Mouse (Mus musculus): ENCODE measurements around the gene Phf2. TPM values are rescaled to one million over a fixed set of nuclear protein-coding genes. Genes with fewer than 3 reads are reported as not detected.

The Phf2 gene
- total RNA-seq, 2 experiments from 2014 or later, result 32.8 to 38.3 TPM

GRCm38 (mm10) chr13:48763701-48764245 lies 107.1 kb downstream of the Phf2 start:
- intact Hi-C loops (cut with DNase I), result no loop called here
- no peak for DNase-seq (ENCODE audit: low spot score in 2 of 2)

DNA sequence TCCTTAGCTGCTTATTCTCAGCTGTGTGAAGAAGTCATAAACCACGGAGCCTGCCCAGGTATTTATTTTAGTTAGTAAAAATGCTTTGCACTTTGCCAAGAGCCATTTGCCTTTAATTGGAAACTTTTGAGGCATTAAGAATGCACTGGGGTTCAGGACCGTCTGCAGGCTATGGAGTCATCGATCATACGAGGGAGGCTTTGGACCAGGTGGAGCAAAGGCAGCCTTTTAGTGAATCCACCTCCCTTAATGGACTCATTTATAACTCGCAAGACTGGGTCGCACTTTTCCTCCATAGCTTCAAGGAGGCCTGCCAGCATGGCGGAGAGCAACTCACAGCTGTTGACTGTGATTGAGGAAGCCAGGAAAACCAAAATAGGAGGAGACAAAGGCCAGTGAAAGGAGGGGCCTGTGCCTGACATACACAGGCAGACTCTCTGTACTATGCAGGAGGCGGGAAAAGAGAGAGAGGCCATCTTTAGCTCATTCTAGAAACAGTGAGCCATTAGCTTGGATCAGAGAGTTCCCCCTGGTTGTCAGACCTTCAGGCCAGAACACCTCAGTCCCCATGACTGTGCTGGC lies 110.0 kb downstream of the Phf2 start:
- intact Hi-C loops (cut with DNase I), result no loop called here
- DNase-seq (ENCODE audit: low spot score in 2 of 2), result no peak

- no peak for DNase-seq (ENCODE audit: low spot score in 2 of 2)
- intact Hi-C loops (cut with DNase I), result no loop called here
These were observed 114.2 kb downstream of the Phf2 start for GRCm38 (mm10) chr13:48756769-48757168.

Other genes starting within 250 kb of the Phf2 start
- gene Ptpdc1, start 245.5 kb downstream of the Phf2 start, total RNA-seq (2021), result 10 to 100 TPM; 23.5 to 28.9 TPM
- not detected for gene Barx1, start 208.1 kb downstream of the Phf2 start, total RNA-seq (2021)
- 100 to 1,000 TPM; 105 to 119 TPM for gene Fam120a, start 96.9 kb upstream of the Phf2 start, total RNA-seq (2021)

All from left cerebral cortex, postnatal 36 days (tissue).